Mouse (Mus musculus) liver, adult 2 months (tissue): ENCODE measurements at regions not wholly inside any gene's neighbourhood (a gene's known extent, or its start where the extent isn't known, plus 50 kb on each side); places are given as distances from the start of the nearest gene placed in this dataset.

Experiments used
- CTCF ChIP-seq: fragments of 200-500 bp; IDR thresholded peaks from 2 replicates; pipeline ENCODE4 v1.5.1; 2011; ENCODE audit warnings: low read depth, low read length, control low read depth
- POLR2A ChIP-seq: fragments of 200-500 bp; IDR thresholded peaks from 2 replicates; pipeline ENCODE4 v1.6.1; 2011; ENCODE audit warnings: low read length, control low read depth; ENCODE audit not compliant: insufficient read depth; ENCODE audit errors: extremely low read depth

DNA sequence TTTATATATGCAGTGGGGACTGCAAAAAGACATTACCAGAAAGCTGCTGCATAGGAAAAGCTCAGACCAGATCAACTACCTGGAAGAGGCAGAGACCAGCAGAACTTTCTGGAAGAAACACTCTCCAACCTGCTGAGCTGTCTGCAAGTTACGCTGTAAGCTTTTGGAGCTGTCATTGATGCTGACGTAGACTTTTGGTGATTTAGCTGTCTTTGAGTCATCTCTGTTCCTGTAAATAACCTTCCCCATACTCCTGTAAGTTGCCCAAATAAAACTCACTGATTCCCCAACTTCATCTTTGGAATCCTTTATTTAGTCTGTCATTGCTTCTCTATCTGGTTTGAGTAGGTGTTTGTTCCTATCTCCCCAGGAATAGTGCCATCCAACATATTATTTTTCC is 218.5 kb upstream of the Gbe1 start:
- no peak for TF ChIP-seq CTCF
- TF ChIP-seq POLR2A, result no peak
